Mouse (Mus musculus) right cerebral cortex, postnatal 14 days (tissue): Measurements from ENCODE around the gene Rnf167.

Experiments
- DNase-seq: peaks from one replicate; pipeline ENCODE4 v3.0.0; 2022

The Rnf167 gene

GRCm38 (mm10) chr11:70638293-70638692 is 8.7 kb upstream of the Rnf167 start:
- DNase-seq = no peak

GRCm38 (mm10) chr11:70638714-70639278 is 8.2 kb upstream of the Rnf167 start, which contains the start of gene Gp1ba:
Gene Gp1ba, plus strand, starts transcription at chr11:70639122.
- no peak for DNase-seq

- DNase-seq = no peak
These were observed 7.1 kb upstream of the Rnf167 start for GRCm38 (mm10) chr11:70639976-70640375.

- no peak for DNase-seq
These were observed 5.8 kb upstream of the Rnf167 start for GRCm38 (mm10) chr11:70641241-70641640.

- no peak for DNase-seq
These were observed 4.0 kb upstream of the Rnf167 start for GRCm38 (mm10) chr11:70643051-70643450.

- DNase-seq = no peak
These were observed 2.4 kb upstream of the Rnf167 start for GRCm38 (mm10) chr11:70644564-70645103.

- no peak for DNase-seq
These were observed 1.4 kb upstream of the Rnf167 start for GRCm38 (mm10) chr11:70645461-70646258.

- no peak for DNase-seq
These were observed 828 bp upstream of the Rnf167 start for GRCm38 (mm10) chr11:70646259-70646555.

GRCm38 (mm10) chr11:70647716-70648420 is 833 bp downstream of the Rnf167 start:
- DNase-seq = peak; percentile 38

- DNase-seq = no peak
These were observed 1.5 kb downstream of the Rnf167 start for GRCm38 (mm10) chr11:70648512-70648911.

GRCm38 (mm10) chr11:70649185-70649734 is 2.2 kb downstream of the Rnf167 start:
- no peak for DNase-seq

GRCm38 (mm10) chr11:70650322-70651175 is 3.5 kb downstream of the Rnf167 start:
- no peak for DNase-seq

GRCm38 (mm10) chr11:70651391-70651790 is 4.4 kb downstream of the Rnf167 start:
- DNase-seq = no peak

GRCm38 (mm10) chr11:70652029-70652883 is 5.2 kb downstream of the Rnf167 start:
- no peak for DNase-seq

- DNase-seq = no peak
These were observed 5.9 kb downstream of the Rnf167 start for GRCm38 (mm10) chr11:70652884-70653344.

- DNase-seq = peak; percentile 63
These were observed 6.5 kb downstream of the Rnf167 start for GRCm38 (mm10) chr11:70653345-70654197.

- DNase-seq = peak; percentile 79
These were observed 7.3 kb downstream of the Rnf167 start, which contains the start of gene Pfn1 for GRCm38 (mm10) chr11:70654198-70654922. Gene Pfn1, minus strand, starts transcription at chr11:70654644.

- DNase-seq = peak; percentile 78
These were observed 8.0 kb downstream of the Rnf167 start for GRCm38 (mm10) chr11:70654923-70655570.
